Mouse (Mus musculus): ENCODE results near the gene Gm14632. TPM values are rescaled to one million over a fixed set of nuclear protein-coding genes. Genes with fewer than 3 reads are reported as not detected.
"Not testable (repeated sequence)": the region's sequence is repeated elsewhere in the genome, so short reads cannot be mapped to it uniquely, and the experiment has no call there.

Gm14632 gene
- total RNA-seq (2021), result not detected
- long read RNA-seq, experiment 1, result 0 reads
- long read RNA-seq, experiment 2, result 0 reads

DNA sequence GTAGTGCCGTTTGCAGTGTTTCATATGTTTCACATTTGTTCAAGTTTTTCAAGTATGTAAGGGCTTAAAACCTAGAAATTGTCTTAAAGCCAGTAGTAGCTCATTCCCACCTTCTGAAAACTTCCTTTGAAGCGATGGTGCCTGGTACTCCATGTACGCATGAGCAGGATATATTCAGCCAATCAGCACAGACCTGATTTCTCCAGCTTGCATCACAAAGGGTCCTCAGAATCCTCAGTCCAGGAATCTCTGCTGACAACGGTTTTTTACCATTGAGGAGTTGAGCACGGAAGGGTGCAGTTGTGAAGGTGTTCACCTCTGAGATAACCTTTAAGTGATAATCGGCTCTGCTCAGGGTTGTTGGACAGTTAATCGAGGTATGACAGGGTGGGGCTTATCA lies at the start of gene Gm14632:
Gene Gm14632 (plus strand): TSS at position 301 of the 400 bp plus-strand sequence.
- H3K4me3 ChIP-seq; DNase-seq; intact Hi-C loops (cut with DNase I); H3K27ac ChIP-seq: not testable (repeated sequence)
